Mouse (Mus musculus) forebrain, embryonic 13.5 days (tissue): ENCODE data around the gene Mab21l3. TPM values are rescaled to one million over a fixed set of nuclear protein-coding genes. Genes with fewer than 3 reads are reported as not detected.
"Not testable (repeated sequence)": the region's sequence is repeated elsewhere in the genome, so short reads cannot be mapped to it uniquely, and the experiment has no call there.

Experiments
- ATAC-seq: fragments of 200-750 bp; cut with Nextera tagmentation; 2 replicates; pipeline ENCODE4 v1.8.0; 2017
- H3K27ac ChIP-seq: fragments of 300-500 bp; sonication (generic); 2 replicates; pipeline ENCODE4 v1.5.1; 2015; ENCODE audit warnings: inconsistent platforms, mild to moderate bottlenecking, moderate library complexity
- H3K27me3 ChIP-seq: fragments of 300-500 bp; sonication (generic); 2 replicates; pipeline ENCODE4 v1.6.1; 2015; ENCODE audit warnings: mild to moderate bottlenecking, inconsistent platforms
- H3K36me3 ChIP-seq: fragments of 300-500 bp; sonication (generic); 2 replicates; pipeline ENCODE4 v1.6.1; 2015; ENCODE audit warnings: mild to moderate bottlenecking, inconsistent platforms; ENCODE audit not compliant: poor library complexity, severe bottlenecking
- H3K4me1 ChIP-seq: fragments of 300-500 bp; sonication (generic); 2 replicates; pipeline ENCODE4 v1.6.1; 2015; ENCODE audit warnings: inconsistent platforms
- H3K4me2 ChIP-seq: fragments of 300-500 bp; sonication (generic); 2 replicates; pipeline ENCODE4 v1.6.1; 2015; ENCODE audit warnings: inconsistent platforms, mild to moderate bottlenecking, moderate library complexity
- H3K4me3 ChIP-seq: fragments of 300-500 bp; sonication (generic); 2 replicates; pipeline ENCODE4 v1.5.1; 2015; ENCODE audit warnings: mild to moderate bottlenecking, inconsistent platforms
- H3K9ac ChIP-seq: fragments of 300-500 bp; sonication (generic); 2 replicates; pipeline ENCODE4 v1.6.1; 2015; ENCODE audit warnings: mild to moderate bottlenecking, inconsistent platforms
- H3K9me3 ChIP-seq: fragments of 300-500 bp; sonication (generic); replicated peaks from 2 replicates; pipeline ENCODE4 v1.6.1; 2016; ENCODE audit warnings: inconsistent platforms
- WGBS: fragments of 180-500 bp; shearing (Covaris S2); methylation state at CpG from one replicate; pipeline ENCODE4 v1.1.7; 2015; 5-methylcytosine and 5-hydroxymethylcytosine counted together
- polyA plus RNA-seq: library from polyadenylated mRNA; unstranded; fragments of >200 nt; fragmentation: Nextera tagmentation; extraction: Ambion mirVana; gene quantifications from 2 replicates; pipeline ENCODE4 v1.2.1, GENCODE M21; 2015

Gene Mab21l3
- polyA plus RNA-seq, 1 experiment from 2014 or later: 0.50 TPM

- Histone ChIP-seq H3K4me2 (no peak overlapping the region), H3K4me1 (peaks cover 12% of the 10 kb centered on the region), H3K36me3 (no peaks in the 10 kb centered on the region), H3K9me3 (no peaks in the 10 kb centered on the region), H3K4me3 (no peak overlapping the region), H3K27ac (no peak overlapping the region), H3K27me3 (no peaks in the 10 kb centered on the region), H3K9ac (no peak overlapping the region)
- no peak for ATAC-seq
- 88% methylated on average over 3 of the region's 3 CpGs for WGBS
These were observed 11.8 kb downstream of the Mab21l3 start for GRCm38 (mm10) chr3:101836971-101837370.

- H3K27ac ChIP-seq: no peak overlapping the region
- H3K9ac ChIP-seq: 0 out of 2 replicates have a peak overlapping the region, but pooled peaks have one; percentile 28
- no peaks in the 10 kb centered on the region for H3K9me3 ChIP-seq
- 69% methylated on average over 5 of the region's 5 CpGs for WGBS
- no peak overlapping the region for H3K4me3 ChIP-seq
- ATAC-seq: peak; percentile 5; the same call in 1 of the 2 replicates
- H3K4me1 ChIP-seq: peaks cover 12% of the 10 kb centered on the region
- H3K36me3 ChIP-seq: no peaks in the 10 kb centered on the region
- H3K4me2 ChIP-seq: peak overlapping the region; percentile 44
- no peaks in the 10 kb centered on the region for H3K27me3 ChIP-seq
These were observed 12.2 kb downstream of the Mab21l3 start for GRCm38 (mm10) chr3:101836532-101836931.

GRCm38 (mm10) chr3:101836045-101836444 is 12.7 kb downstream of the Mab21l3 start:
- H3K4me3 ChIP-seq: no peak overlapping the region
- no peak overlapping the region for H3K27ac ChIP-seq
- H3K9ac ChIP-seq: 0 out of 2 replicates have a peak overlapping the region, but pooled peaks have one; percentile 28

GRCm38 (mm10) chr3:101831189-101831858 is 17.4 kb downstream of the Mab21l3 start:
- H3K4me2 ChIP-seq: no peak overlapping the region
- no peaks in the 10 kb centered on the region for H3K36me3 ChIP-seq
- H3K27me3 ChIP-seq: no peaks in the 10 kb centered on the region
- no peak overlapping the region for H3K9ac ChIP-seq
- H3K4me1 ChIP-seq: peaks cover 11% of the 10 kb centered on the region
- no peaks in the 10 kb centered on the region for H3K9me3 ChIP-seq
- H3K27ac ChIP-seq: no peak overlapping the region
- WGBS: 33% methylated on average over 10 of the region's 10 CpGs
- no peak for ATAC-seq
- H3K4me3 ChIP-seq: no peak overlapping the region

More at GRCm38 (mm10) chr3:101836045-101836444, 12.7 kb downstream of the Mab21l3 start:
- peak; percentile 97 for ATAC-seq
- 1% methylated on average over 8 of the region's 8 CpGs for whole genome bisulfite sequencing
- Histone ChIP-seq H3K4me2 (peak overlapping the region; percentile 44), H3K36me3 (no peaks in the 10 kb centered on the region), H3K9me3 (no peaks in the 10 kb centered on the region), H3K27me3 (no peaks in the 10 kb centered on the region), H3K4me1 (peaks cover 12% of the 10 kb centered on the region)

GRCm38 (mm10) chr3:101829881-101830616 is 18.7 kb downstream of the Mab21l3 start:
- Histone ChIP-seq H3K9me3 (no peaks in the 10 kb centered on the region), H3K4me2 (no peak overlapping the region), H3K36me3 (no peaks in the 10 kb centered on the region), H3K27ac (no peak overlapping the region), H3K4me1 (no peaks in the 10 kb centered on the region), H3K9ac (no peak overlapping the region), H3K27me3 (no peaks in the 10 kb centered on the region), H3K4me3 (no peak overlapping the region)
- ATAC-seq: no peak
- WGBS: 78% methylated on average over 10 of the region's 10 CpGs

GRCm38 (mm10) chr3:101828595-101828994 is 20.2 kb downstream of the Mab21l3 start:
- ATAC-seq: no peak
- Histone ChIP-seq H3K27me3 (no peaks in the 10 kb centered on the region), H3K27ac (no peak overlapping the region), H3K4me1 (no peaks in the 10 kb centered on the region), H3K9me3 (no peaks in the 10 kb centered on the region), H3K4me2 (no peak overlapping the region), H3K4me3 (no peak overlapping the region), H3K9ac (no peak overlapping the region), H3K36me3 (no peaks in the 10 kb centered on the region)
- 28% methylated on average over 3 of the region's 3 CpGs for WGBS

- H3K27ac ChIP-seq: no peak overlapping the region
- H3K27me3 ChIP-seq: no peaks in the 10 kb centered on the region
- H3K9ac ChIP-seq: no peak overlapping the region
- no peak overlapping the region for H3K4me2 ChIP-seq
- no peaks in the 10 kb centered on the region for H3K36me3 ChIP-seq
- H3K9me3 ChIP-seq: no peaks in the 10 kb centered on the region
- no peak for ATAC-seq
- no peaks in the 10 kb centered on the region for H3K4me1 ChIP-seq
- H3K4me3 ChIP-seq: no peak overlapping the region
- 88% methylated on average over 6 of the region's 6 CpGs for WGBS
These were observed 21.5 kb downstream of the Mab21l3 start for GRCm38 (mm10) chr3:101827220-101827715.

GRCm38 (mm10) chr3:101824338-101824737 is 24.4 kb downstream of the Mab21l3 start:
- H3K27ac ChIP-seq: no peak overlapping the region
- no peaks in the 10 kb centered on the region for H3K9me3 ChIP-seq
- H3K4me1 ChIP-seq: no peaks in the 10 kb centered on the region
- no peaks in the 10 kb centered on the region for H3K27me3 ChIP-seq
- no peak for ATAC-seq
- no peak overlapping the region for H3K4me3 ChIP-seq
- 76% methylated on average over 9 of the region's 9 CpGs for WGBS
- H3K36me3 ChIP-seq: no peaks in the 10 kb centered on the region
- no peak overlapping the region for H3K4me2 ChIP-seq
- H3K9ac ChIP-seq: no peak overlapping the region

- Histone ChIP-seq H3K4me3 (no peak overlapping the region), H3K27ac (no peak overlapping the region), H3K9me3 (no peaks in the 10 kb centered on the region), H3K4me2 (no peak overlapping the region), H3K4me1 (no peaks in the 10 kb centered on the region), H3K27me3 (no peaks in the 10 kb centered on the region), H3K9ac (no peak overlapping the region), H3K36me3 (0 out of 2 replicates have a peak, but pooled peaks cover 4% of the 10 kb centered on the region)
- ATAC-seq: no peak
- WGBS: 74% methylated on average over 5 of the region's 5 CpGs
These were observed 26.7 kb downstream of the Mab21l3 start for GRCm38 (mm10) chr3:101822052-101822451.

GRCm38 (mm10) chr3:101820708-101821107 is 28.1 kb downstream of the Mab21l3 start:
- not testable (repeated sequence) for H3K4me1 ChIP-seq, H3K27ac ChIP-seq, H3K9me3 ChIP-seq, ATAC-seq, H3K4me3 ChIP-seq, H3K4me2 ChIP-seq, H3K27me3 ChIP-seq, H3K9ac ChIP-seq, H3K36me3 ChIP-seq
- 80% methylated on average over 3 of the region's 3 CpGs for WGBS

- Histone ChIP-seq H3K4me3 (no peak overlapping the region), H3K27me3 (no peaks in the 10 kb centered on the region), H3K4me2 (no peak overlapping the region), H3K27ac (no peak overlapping the region), H3K9me3 (no peaks in the 10 kb centered on the region), H3K36me3 (0 out of 2 replicates have a peak, but pooled peaks cover 4% of the 10 kb centered on the region), H3K9ac (no peak overlapping the region), H3K4me1 (no peaks in the 10 kb centered on the region)
- ATAC-seq: no peak
- WGBS: 76% methylated on average over 3 of the region's 3 CpGs
These were observed 32.8 kb downstream of the Mab21l3 start for GRCm38 (mm10) chr3:101816006-101816405.

- no peak for ATAC-seq
- Histone ChIP-seq H3K9me3 (no peaks in the 10 kb centered on the region), H3K4me1 (no peaks in the 10 kb centered on the region), H3K27ac (no peak overlapping the region), H3K9ac (no peak overlapping the region), H3K27me3 (no peaks in the 10 kb centered on the region), H3K4me2 (no peak overlapping the region), H3K36me3 (0 out of 2 replicates have a peak, but pooled peaks cover 4% of the 10 kb centered on the region), H3K4me3 (no peak overlapping the region)
- WGBS: 89% methylated on average over 9 of the region's 9 CpGs
These were observed 34.0 kb downstream of the Mab21l3 start for GRCm38 (mm10) chr3:101814790-101815189.
